Mouse (Mus musculus) liver, embryonic 11.5 days (tissue): ENCODE data around the gene Runx1. TPM values are rescaled to one million over a fixed set of nuclear protein-coding genes. Genes with fewer than 3 reads are reported as not detected.

ENCODE experiments used
- ATAC-seq: fragments of 200-750 bp; cut with Nextera tagmentation; replicated peaks from 2 replicates; pipeline ENCODE4 v1.8.0; 2017; ENCODE audit warnings: moderate number of reproducible peaks, mild to moderate bottlenecking, moderate TSS enrichment, moderate library complexity; ENCODE audit not compliant: low FRiP score
- DNase-seq: peaks from one replicate; pipeline ENCODE4 v3.0.0-alpha.2; 2017; ENCODE audit warnings: low spot score
- H3K27ac ChIP-seq: fragments of 300-500 bp; sonication (generic); 2 replicates; pipeline ENCODE4 v1.5.1; 2014; ENCODE audit warnings: mild to moderate bottlenecking, low read depth, low read length, control low read depth
- H3K27me3 ChIP-seq: fragments of 300-500 bp; sonication (generic); replicated peaks from 2 replicates; pipeline ENCODE4 v1.6.1; 2014; ENCODE audit warnings: low read length, mixed read lengths; ENCODE audit not compliant: control insufficient read depth, insufficient read depth
- H3K36me3 ChIP-seq: fragments of 300-500 bp; sonication (generic); 2 replicates; pipeline ENCODE4 v1.6.1; 2014; ENCODE audit warnings: mild to moderate bottlenecking, low read length, moderate library complexity, mixed read lengths; ENCODE audit not compliant: control insufficient read depth, insufficient read depth
- H3K4me1 ChIP-seq: fragments of 300-500 bp; sonication (generic); replicated peaks from 2 replicates; pipeline ENCODE4 v1.6.1; 2014; ENCODE audit warnings: low read length, mixed read lengths; ENCODE audit not compliant: control insufficient read depth, insufficient read depth
- H3K4me2 ChIP-seq: fragments of 300-500 bp; sonication (generic); 2 replicates; pipeline ENCODE4 v1.6.1; 2014; ENCODE audit warnings: mild to moderate bottlenecking, control low read depth, moderate library complexity
- H3K4me3 ChIP-seq: fragments of 300-500 bp; sonication (generic); 2 replicates; pipeline ENCODE4 v1.5.1; 2014; ENCODE audit warnings: low read depth, low read length, control low read depth
- H3K9ac ChIP-seq: fragments of 300-500 bp; sonication (generic); 2 replicates; pipeline ENCODE4 v1.6.1; 2014; ENCODE audit warnings: low read depth, low read length, control low read depth
- H3K9me3 ChIP-seq: fragments of 300-500 bp; sonication (generic); 2 replicates; pipeline ENCODE4 v1.6.1; 2016; ENCODE audit warnings: low read length, inconsistent platforms, mixed read lengths; ENCODE audit not compliant: control insufficient read depth
- WGBS: fragments of 180-500 bp; shearing (Covaris S2); extraction: QIAGEN DNeasy Blood & Tissue Kit; methylation state at CpG from one replicate; pipeline ENCODE4 v1.1.7; 2014; 5-methylcytosine and 5-hydroxymethylcytosine counted together
- polyA plus RNA-seq: library from polyadenylated mRNA; unstranded; fragments of >200 nt; fragmentation: Nextera tagmentation; extraction: Ambion mirVana; gene quantifications from 2 replicates; pipeline ENCODE4 v1.2.1, GENCODE M21; 2014

Gene Runx1
- polyA plus RNA-seq, 1 experiment from 2014 or later: 23.4 TPM

- DNase-seq: no peak
- Histone ChIP-seq H3K4me3 (no peak overlapping the region), H3K9me3 (no peaks in the 10 kb centered on the region), H3K4me2 (no peak overlapping the region), H3K27ac (no peak overlapping the region), H3K4me1 (no peaks in the 10 kb centered on the region), H3K9ac (no peak overlapping the region), H3K36me3 (no peaks in the 10 kb centered on the region), H3K27me3 (0 out of 2 replicates have a peak, but pooled peaks cover 4% of the 10 kb centered on the region)
- 77% methylated on average over 4 of the region's 4 CpGs for WGBS
- no peak for ATAC-seq
Measured at GRCm38 (mm10) chr16:92862430-92862829, 36.5 kb upstream of the Runx1 start.

GRCm38 (mm10) chr16:92861571-92861970, 35.6 kb upstream of the Runx1 start:
- DNase-seq: no peak
- Histone ChIP-seq H3K4me2 (no peak overlapping the region), H3K4me3 (no peak overlapping the region), H3K9me3 (no peaks in the 10 kb centered on the region), H3K9ac (no peak overlapping the region), H3K27me3 (0 out of 2 replicates have a peak, but pooled peaks cover 4% of the 10 kb centered on the region), H3K36me3 (no peaks in the 10 kb centered on the region), H3K4me1 (no peaks in the 10 kb centered on the region), H3K27ac (no peak overlapping the region)
- 55% methylated on average over 2 of the region's 2 CpGs for WGBS
- ATAC-seq: no peak

DNA sequence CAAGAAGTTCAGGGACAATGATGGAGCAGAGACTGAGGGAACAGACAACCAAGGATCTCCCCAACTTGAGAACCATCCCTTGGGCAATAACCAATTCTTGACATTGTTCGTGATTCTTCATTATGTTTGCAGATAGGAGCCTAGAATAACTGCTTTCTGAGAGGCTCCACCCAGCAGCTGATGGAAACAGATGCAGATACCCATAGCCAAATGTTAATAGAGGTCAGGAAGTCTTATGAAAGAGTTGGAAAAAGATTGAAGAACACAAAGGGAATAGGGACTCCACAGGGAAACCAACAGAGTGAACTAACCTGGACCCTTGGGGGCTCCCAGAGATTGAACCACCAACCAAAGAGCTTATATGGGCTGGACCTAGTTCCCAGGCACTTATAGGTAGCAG, 34.7 kb upstream of the Runx1 start:
- no peak for ATAC-seq
- 81% methylated on average over 1 of the region's 1 CpGs for WGBS
- Histone ChIP-seq H3K9ac (no peak overlapping the region), H3K4me2 (no peak overlapping the region), H3K36me3 (no peaks in the 10 kb centered on the region), H3K9me3 (no peaks in the 10 kb centered on the region), H3K4me1 (no peaks in the 10 kb centered on the region), H3K27me3 (0 out of 2 replicates have a peak, but pooled peaks cover 4% of the 10 kb centered on the region), H3K4me3 (no peak overlapping the region), H3K27ac (no peak overlapping the region)
- DNase-seq: no peak

DNA sequence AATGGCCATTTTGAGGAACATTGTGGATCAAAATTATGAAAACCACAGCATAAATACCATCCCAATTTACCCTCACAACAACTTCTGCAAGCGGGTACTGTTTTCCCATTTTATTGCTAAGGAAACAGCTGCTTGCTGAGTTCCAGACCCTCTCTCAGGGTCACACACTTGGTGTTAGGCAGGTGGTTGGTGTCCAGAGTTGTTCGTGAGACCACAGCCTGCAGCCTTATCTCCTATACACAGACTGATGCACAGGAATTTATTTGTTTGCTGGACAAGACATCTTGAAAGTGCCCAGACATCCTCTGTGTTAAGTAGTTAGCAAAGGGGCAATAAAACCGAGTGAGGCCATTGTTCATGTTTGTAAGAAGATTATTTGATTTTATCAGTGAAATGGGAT, 30.8 kb upstream of the Runx1 start:
- 33% methylated on average over 3 of the region's 3 CpGs for WGBS
- ATAC-seq (no peak), DNase-seq (no peak)
- H3K4me2 ChIP-seq: no peak overlapping the region
- 0 out of 2 replicates have a peak, but pooled peaks cover 4% of the 10 kb centered on the region for H3K27me3 ChIP-seq
- no peak overlapping the region for H3K4me3 ChIP-seq
- no peak overlapping the region for H3K9ac ChIP-seq
- H3K36me3 ChIP-seq: no peaks in the 10 kb centered on the region
- H3K9me3 ChIP-seq: no peaks in the 10 kb centered on the region
- H3K4me1 ChIP-seq: no peaks in the 10 kb centered on the region
- no peak overlapping the region for H3K27ac ChIP-seq

- Histone ChIP-seq H3K9me3 (no peaks in the 10 kb centered on the region), H3K4me1 (no peaks in the 10 kb centered on the region), H3K4me2 (no peak overlapping the region), H3K36me3 (no peaks in the 10 kb centered on the region), H3K4me3 (no peak overlapping the region), H3K27me3 (no peaks in the 10 kb centered on the region), H3K9ac (no peak overlapping the region), H3K27ac (no peak overlapping the region)
- no peak for ATAC-seq
- no peak for DNase-seq
- WGBS: 85% methylated on average over 6 of the region's 6 CpGs
Measured at GRCm38 (mm10) chr16:92852276-92852675, 26.3 kb upstream of the Runx1 start.

DNA sequence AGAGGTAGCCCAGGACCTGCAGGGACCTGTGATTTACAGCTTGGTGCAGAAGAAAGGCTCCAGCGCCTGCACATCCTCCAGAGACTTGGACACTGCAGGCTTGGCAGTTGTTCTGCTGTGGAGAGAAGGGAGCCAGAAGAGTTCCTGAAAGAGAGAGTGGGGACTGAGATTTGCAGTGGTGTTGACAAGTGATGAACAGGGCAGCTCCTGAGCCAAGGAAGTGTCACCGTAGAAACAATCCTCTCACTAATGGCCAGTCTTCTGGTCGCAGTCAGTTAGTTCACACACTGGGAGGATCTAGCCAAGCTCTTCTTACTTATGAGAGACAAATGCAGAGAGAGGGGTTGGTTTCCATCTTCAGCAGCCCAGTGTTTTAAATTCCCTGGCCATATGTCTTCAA, 24.5 kb upstream of the Runx1 start:
- Histone ChIP-seq H3K4me2 (no peak overlapping the region), H3K9ac (no peak overlapping the region), H3K36me3 (no peaks in the 10 kb centered on the region), H3K27me3 (no peaks in the 10 kb centered on the region), H3K9me3 (no peaks in the 10 kb centered on the region), H3K4me1 (no peaks in the 10 kb centered on the region), H3K27ac (no peak overlapping the region), H3K4me3 (no peak overlapping the region)
- WGBS: 72% methylated on average over 3 of the region's 3 CpGs
- DNase-seq (no peak), ATAC-seq (no peak)

DNA sequence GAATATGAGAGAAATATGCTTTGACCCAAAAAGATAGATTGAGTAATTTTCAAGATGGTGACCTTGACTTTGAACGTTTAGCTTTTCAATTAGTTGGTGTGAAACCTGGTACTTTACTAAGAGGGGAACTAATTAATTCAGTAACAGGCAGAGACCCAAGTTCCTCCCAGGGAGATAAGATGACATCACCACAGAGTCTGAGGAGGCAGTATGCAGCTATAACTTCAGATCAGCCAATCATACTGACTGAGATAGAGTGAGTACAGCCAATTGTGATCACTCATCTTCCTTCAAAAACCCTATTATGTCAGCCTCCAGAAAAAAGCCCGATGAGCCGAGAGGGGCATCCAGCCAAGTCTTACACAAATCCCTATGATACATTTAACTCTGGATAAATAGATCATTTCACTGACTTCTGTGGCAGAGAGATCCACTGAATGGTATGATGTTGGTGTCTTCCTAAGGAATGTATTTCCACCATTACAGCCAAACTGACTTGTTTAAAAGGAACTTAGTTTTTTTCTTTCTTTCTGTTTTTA, 21.9 kb upstream of the Runx1 start:
- no peak overlapping the region for H3K27ac ChIP-seq
- H3K4me3 ChIP-seq: no peak overlapping the region
- H3K27me3 ChIP-seq: no peaks in the 10 kb centered on the region
- ATAC-seq (no peak), DNase-seq (no peak)
- no peaks in the 10 kb centered on the region for H3K36me3 ChIP-seq
- H3K9ac ChIP-seq: no peak overlapping the region
- 76% methylated on average over 3 of the region's 3 CpGs for WGBS
- H3K4me1 ChIP-seq: no peaks in the 10 kb centered on the region
- H3K4me2 ChIP-seq: no peak overlapping the region
- H3K9me3 ChIP-seq: no peaks in the 10 kb centered on the region

DNA sequence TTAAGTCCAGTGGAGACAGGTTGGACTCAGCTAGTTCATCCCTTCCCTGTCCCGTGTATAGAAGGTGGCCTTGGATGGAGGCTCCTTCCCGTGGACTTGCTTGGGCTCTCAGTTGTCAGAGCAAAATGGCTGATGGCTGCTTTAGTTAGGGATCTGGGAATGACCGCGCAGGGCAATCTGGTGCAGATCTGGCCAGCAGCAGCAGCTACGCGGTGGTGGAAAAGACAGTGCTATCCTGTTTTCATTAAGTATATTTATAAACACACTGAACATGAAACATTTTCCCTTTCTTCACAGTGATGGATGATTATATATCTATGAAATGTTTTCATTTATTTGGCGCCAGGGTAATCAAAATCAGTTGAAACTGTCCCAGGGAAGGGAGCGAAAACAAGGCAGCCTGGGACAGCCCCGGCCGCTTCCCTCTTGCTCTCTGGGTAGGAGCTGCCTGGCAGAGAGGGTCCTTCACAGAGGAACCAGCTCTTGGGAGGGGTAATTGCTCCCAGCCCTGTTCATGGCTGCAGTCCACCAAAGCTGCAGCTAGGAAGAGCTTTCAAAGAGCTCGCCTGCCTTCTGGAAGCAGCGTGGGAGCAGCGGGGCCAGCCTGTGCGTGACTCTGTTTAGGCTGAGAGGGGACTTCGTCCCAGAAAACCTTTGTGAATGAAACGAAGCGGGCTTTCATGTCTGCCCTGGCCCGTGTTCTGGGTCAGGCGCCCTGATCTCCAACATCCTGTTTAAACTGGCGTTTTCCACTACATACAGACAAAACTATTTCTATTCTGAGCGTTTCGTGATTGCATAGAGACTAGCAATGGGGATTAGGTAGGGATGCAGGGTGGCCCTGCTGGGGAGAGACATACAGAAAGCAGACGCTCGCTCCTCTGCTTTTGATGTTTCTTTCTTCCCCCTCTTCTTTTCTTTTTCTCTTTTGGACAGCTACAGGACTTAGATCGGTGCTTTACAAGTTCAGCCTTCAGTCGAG, 19.6 kb upstream of the Runx1 start:
- no peaks in the 10 kb centered on the region for H3K27me3 ChIP-seq
- ATAC-seq: no peak
- DNase-seq: no peak
- no peak overlapping the region for H3K4me3 ChIP-seq
- no peak overlapping the region for H3K4me2 ChIP-seq
- H3K9me3 ChIP-seq: no peaks in the 10 kb centered on the region
- 67% methylated on average over 26 of the region's 26 CpGs for WGBS
- no peak overlapping the region for H3K9ac ChIP-seq
- H3K4me1 ChIP-seq: no peaks in the 10 kb centered on the region
- no peak overlapping the region for H3K27ac ChIP-seq
- no peaks in the 10 kb centered on the region for H3K36me3 ChIP-seq

DNA sequence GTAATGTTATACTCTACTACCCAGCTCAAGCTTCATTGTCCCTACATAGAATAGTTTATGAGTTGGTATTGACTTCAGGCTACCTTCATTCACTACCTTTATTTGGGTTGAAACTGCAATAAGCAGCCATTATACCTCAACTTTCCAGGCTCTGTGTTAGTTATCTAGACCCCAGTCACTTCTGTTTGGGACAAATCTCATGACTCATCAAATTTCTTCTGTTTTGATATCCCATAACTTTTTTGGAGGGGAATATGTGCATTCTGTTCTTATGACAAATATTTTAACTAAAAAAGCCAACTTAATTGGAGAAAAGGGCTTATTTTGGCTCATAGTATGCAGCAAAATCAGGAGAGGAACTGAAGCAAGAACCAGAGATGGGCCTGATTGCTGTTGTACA, 12.8 kb upstream of the Runx1 start:
- DNase-seq (no peak), ATAC-seq (no peak)
- Histone ChIP-seq H3K9ac (no peak overlapping the region), H3K4me3 (no peak overlapping the region), H3K27me3 (no peaks in the 10 kb centered on the region), H3K9me3 (no peaks in the 10 kb centered on the region), H3K4me1 (no peaks in the 10 kb centered on the region), H3K4me2 (no peak overlapping the region), H3K36me3 (no peaks in the 10 kb centered on the region), H3K27ac (no peak overlapping the region)
